Mouse (Mus musculus) CD4-positive, CD25-positive, alpha-beta regulatory T cell, adult 9 weeks (primary cell): ENCODE measurements around the gene Azi2. TPM values are rescaled to one million over a fixed set of nuclear protein-coding genes. Genes with fewer than 3 reads are reported as not detected.

Source experiments
- polyA plus RNA-seq: library from polyadenylated mRNA; unstranded; fragments of 100-300 nt; shearing (Covaris generic); gene quantifications from one replicate; pipeline ENCODE4 v1.2.1, GENCODE M21; 2017

Azi2 gene
- polyA plus RNA-seq = 49.5 TPM

GRCm38 (mm10) chr9:118040218-118041021 is at the start of gene Azi2:
Gene Azi2 (plus strand): TSS chr9:118040499.

Other genes with a start within 250 kb of the Azi2 start
- 94.6 TPM for gene Cmc1, start 109.7 kb downstream of the Azi2 start, polyA plus RNA-seq